Mouse (Mus musculus) kidney, adult 2 months (tissue): ENCODE measurements around the gene Proca1.

Experiments used
- CTCF ChIP-seq: fragments of 200-500 bp; conservative IDR thresholded peaks from 2 replicates; pipeline ENCODE4 v1.5.1; 2011; ENCODE audit warnings: low read depth, mild to moderate bottlenecking, control low read depth, low read length, moderate library complexity, mixed read lengths; ENCODE audit not compliant: insufficient read depth, insufficient read length
- POLR2A ChIP-seq: fragments of 200-500 bp; IDR thresholded peaks from one replicate; pipeline ENCODE4 v1.6.1; 2011; ENCODE audit warnings: low read depth, low read length, control low read depth

DNA sequence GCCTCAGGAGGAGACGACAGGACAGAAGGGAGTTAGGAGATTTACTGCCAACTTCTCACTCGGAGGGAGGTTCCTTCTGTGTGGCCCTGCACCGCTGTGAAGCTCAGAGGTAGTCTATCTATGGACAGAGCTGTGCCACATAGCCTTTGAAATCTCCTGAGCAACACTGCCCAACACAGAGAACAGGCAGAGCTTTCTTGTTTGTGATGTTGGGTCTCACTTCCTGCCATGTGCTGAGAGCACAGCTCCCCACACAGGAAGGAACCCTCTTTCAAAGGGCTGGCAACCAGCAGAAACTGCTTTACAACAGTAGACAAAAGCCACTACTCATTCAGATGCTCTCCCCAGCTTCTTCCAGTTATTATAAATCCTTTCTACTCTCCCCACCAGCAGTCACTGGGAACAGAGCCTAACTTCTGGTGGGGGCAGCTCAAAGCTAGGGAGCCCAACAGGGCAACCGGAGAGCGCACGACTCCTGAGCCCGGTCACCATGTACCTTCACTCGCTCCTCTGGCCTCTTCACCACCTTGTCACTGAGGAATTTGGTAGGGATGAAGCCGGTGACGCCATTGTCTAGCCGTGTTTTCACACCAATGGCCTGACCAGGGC lies 22.6 kb downstream of the Proca1 start:
- no peak for TF ChIP-seq POLR2A
- no peak for TF ChIP-seq CTCF
